Mouse (Mus musculus) brown adipose tissue, adult 24 weeks (tissue): Measurements from ENCODE around the gene Psmc5. TPM values are rescaled to one million over a fixed set of nuclear protein-coding genes. Genes with fewer than 3 reads are reported as not detected.

ENCODE experiments used
- H3K27ac ChIP-seq: fragments of 200-500 bp; replicated peaks from 2 replicates; pipeline ENCODE4 v1.5.1; 2012; ENCODE audit warnings: low read depth, mild to moderate bottlenecking, low read length
- H3K4me1 ChIP-seq: fragments of 200-500 bp; 2 replicates; pipeline ENCODE4 v1.6.1; 2012; ENCODE audit warnings: low read length, mixed read lengths; ENCODE audit not compliant: control insufficient read depth, insufficient read depth, insufficient read length
- H3K4me3 ChIP-seq: fragments of 200-500 bp; 2 replicates; pipeline ENCODE4 v1.5.1; 2012; ENCODE audit warnings: low read depth, mild to moderate bottlenecking, low read length, moderate library complexity; ENCODE audit not compliant: insufficient read depth
- polyA plus RNA-seq: library from polyadenylated mRNA; stranded (reverse); fragments of >200 nt; gene quantifications from 2 replicates; pipeline ENCODE4 v1.2.4, GENCODE M21; 2012; ENCODE audit not compliant: missing spikeins, insufficient read depth, insufficient read length

Psmc5 gene
- polyA plus RNA-seq, 1 experiment = 116 TPM

DNA sequence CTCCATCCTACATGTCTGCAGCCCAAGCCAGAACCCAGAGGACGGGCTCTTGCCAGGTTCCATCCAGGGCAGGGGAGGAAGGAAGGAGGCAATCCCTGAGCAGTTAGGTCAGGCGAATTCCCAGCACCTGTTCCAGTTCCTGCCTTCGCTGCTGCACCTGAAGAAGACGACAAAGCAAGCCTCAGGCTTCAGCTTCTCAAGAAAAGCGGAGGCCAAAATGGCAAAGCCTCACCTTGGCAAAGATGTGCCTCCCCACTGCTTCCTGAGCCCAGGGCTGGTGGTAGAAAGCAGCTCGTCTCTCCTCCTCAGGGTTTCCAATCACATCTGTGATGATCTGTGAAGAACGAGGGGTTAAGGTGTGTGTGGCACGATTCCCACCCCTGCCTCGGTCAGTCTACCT, 8.0 kb downstream of the Psmc5 start:
- no peak overlapping the region for H3K27ac ChIP-seq
- H3K4me1 ChIP-seq = peaks cover 10% of the 10 kb centered on the region

DNA sequence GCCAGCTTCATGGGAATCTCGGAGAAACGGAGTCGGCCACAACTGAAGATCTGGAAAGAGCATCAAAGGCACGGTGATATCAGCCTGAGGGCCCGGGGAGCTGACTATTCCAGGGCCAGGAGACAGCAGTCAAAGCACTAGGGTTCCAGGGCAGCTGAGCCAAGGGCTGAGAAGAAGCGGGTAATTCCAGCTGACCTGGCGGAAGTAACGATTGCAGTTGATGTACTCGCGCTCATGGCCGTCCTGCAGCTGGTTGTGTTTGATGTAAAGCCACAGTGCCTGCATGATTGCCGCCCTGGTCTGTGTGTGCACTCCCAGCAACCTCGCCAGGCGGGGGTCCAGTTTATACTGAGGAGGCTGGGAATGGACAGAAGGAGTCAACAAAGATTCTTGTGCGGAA, 9.0 kb downstream of the Psmc5 start:
- Histone ChIP-seq H3K4me3 (no peak overlapping the region), H3K27ac (no peak overlapping the region), H3K4me1 (peaks cover 17% of the 10 kb centered on the region)

More for the DNA sequence above, 8.0 kb downstream of the Psmc5 start:
- no peak overlapping the region for H3K4me3 ChIP-seq

DNA sequence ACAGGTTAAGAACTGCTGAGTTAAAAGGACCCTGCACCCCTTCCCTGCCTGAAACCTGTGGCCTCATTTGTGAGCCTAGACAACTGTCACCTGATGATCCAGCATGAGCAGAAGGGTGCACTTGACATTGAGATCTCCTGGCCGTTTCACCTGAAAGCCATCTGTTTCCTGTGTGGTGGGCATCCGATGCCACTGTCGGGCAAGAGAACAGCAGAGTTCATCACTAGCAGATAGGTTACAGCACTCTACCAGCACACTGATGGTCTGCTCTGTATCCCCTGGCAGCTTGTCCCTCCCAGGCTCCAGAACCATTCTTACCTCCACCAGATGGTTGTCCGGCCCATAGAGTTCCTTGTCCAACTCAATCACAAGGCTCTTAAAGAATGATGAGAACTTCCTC, 9.6 kb downstream of the Psmc5 start:
- no peak overlapping the region for H3K4me3 ChIP-seq
- peaks cover 22% of the 10 kb centered on the region for H3K4me1 ChIP-seq
- H3K27ac ChIP-seq = no peak overlapping the region

- H3K27ac ChIP-seq = no peak overlapping the region
- no peak overlapping the region for H3K4me3 ChIP-seq
- peaks cover 27% of the 10 kb centered on the region for H3K4me1 ChIP-seq
These were observed 10.5 kb downstream of the Psmc5 start for GRCm38 (mm10) chr11:106266431-106266830.

DNA sequence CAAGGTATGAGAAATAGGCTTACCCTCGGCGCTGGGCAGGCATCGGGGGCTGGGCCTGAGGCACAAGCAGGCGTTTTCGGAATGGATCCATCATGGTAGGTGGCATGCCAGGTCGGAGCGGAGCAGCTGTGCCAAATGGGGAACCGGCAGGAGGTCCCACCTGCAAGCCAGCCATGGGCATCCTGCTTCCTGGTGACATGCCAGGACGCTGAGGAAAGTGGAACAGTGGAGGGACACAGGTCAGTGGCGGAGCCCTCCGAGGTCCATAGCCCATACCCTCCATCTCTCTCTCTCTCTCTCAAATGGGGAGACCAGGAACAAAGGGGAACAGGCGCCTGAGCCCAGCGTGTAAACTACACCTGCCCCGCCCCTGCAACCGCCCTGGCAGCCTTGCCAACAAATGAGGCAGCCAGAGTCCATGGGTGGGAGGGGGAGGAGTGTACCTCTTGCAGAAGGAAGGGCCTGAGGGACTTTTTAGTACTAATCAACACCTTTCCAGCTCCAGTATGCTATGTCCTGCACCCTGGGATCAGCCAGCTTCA, 11.4 kb downstream of the Psmc5 start:
- H3K4me3 ChIP-seq = no peak overlapping the region
- H3K27ac ChIP-seq = no peak overlapping the region
- peaks cover 29% of the 10 kb centered on the region for H3K4me1 ChIP-seq

GRCm38 (mm10) chr11:106267871-106268270, 11.9 kb downstream of the Psmc5 start:
- no peak overlapping the region for H3K27ac ChIP-seq
- no peak overlapping the region for H3K4me3 ChIP-seq

DNA sequence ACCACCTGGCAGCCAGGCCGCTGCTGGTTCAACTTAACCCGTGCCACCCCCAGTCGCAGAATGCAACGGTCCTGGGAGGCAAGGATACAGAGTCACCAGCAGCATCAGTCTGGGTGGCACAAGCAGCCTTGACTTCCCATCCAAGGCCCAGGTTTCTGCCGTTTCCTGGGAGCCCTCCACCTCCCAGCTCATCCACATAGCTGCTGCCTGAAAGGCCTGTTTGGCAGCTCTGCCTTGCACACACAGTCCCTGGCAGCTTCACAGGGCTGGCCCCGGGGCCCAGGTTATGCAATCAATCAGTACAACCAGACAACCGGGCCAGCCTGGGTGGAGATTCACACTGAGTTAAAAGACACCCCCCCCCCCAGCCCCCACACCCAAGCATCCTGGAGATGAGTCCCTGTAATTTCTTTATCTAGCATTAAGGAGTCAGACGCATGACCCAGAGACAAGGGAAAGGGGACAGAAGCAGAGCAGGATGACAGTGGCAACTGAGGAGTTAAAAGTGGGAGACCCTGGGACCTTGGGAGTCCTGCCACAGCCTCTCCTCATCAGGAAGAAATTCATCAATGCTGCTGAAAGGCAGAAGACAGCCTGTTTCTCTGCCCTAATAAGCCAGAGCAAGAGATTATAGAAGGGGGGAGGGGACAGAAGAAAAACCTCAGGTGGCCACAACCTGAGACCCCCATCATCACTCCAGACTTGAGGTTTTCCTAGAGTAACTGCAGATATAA, 12.5 kb downstream of the Psmc5 start:
- Histone ChIP-seq H3K4me3 (no peak overlapping the region), H3K27ac (peak overlapping the region; percentile 51), H3K4me1 (peaks cover 29% of the 10 kb centered on the region)

More at GRCm38 (mm10) chr11:106267871-106268270, 11.9 kb downstream of the Psmc5 start:
- peaks cover 29% of the 10 kb centered on the region for H3K4me1 ChIP-seq

DNA sequence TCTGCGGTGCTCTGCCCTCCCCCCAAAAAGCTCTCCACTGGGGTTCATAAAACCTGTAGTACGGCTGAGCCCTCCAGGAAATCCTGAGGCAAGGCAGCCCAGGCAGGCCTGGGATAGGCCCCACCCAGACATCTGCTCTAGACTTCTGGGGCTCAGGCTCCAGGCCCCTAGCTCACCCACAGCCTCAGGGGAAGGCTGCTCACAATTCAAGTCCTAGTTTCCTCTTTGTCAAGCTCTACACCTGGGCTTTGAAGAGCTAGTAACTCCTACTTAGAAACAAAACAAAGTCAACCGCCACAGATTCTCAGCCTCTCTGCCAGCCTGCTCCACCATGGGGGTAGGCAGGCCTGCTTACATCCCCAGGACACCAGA, 13.1 kb downstream of the Psmc5 start:
- no peak overlapping the region for H3K4me3 ChIP-seq
- H3K27ac ChIP-seq = peak overlapping the region; percentile 51
- peaks cover 29% of the 10 kb centered on the region for H3K4me1 ChIP-seq

GRCm38 (mm10) chr11:106271131-106271793, 15.3 kb downstream of the Psmc5 start:
- H3K4me1 ChIP-seq = peaks cover 29% of the 10 kb centered on the region
- H3K27ac ChIP-seq = peak overlapping the region; percentile 91
- peak overlapping the region; percentile 93 for H3K4me3 ChIP-seq

DNA sequence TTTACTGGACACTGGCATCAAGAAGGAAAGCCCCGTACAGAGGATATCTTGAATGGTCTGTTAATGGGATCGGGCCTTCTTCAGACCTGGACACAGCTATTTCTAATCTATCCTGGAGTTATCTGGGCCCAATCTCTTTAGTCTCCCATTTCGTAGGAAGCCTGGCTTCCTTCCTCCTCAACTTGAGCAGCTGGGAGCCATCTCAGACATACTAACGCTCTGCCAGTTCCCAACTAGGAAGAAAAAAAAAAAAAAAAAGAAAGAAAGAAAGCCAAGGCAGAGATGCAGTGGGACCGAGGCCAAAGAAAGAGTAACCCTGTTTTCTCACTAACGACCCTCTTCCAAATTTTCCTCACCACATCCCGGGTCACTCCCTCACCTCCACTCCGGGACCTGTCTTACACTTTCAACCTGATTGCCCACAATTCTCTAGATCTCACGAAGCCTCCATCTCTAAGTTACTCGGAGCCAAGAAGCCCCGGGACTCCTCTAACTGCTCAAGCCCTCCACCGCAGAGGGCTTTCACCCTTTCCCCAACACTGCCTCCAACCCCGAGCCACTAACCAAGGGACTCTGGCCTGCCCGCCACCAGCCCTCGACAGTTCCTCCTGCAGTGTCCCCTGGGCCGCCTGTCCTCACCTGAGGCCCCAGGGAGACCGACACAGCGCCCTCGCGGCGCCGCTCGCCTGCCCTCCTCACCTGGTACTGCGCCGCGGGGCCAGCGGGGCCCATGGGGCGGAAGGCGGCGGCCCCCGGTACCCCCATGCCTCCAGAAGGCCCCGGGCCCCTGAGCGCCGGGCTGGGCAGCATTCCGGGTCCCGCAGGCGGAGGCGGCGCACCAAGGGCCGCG, 16.1 kb downstream of the Psmc5 start:
- H3K4me3 ChIP-seq = peak overlapping the region; percentile 93
- H3K4me1 ChIP-seq = peaks cover 29% of the 10 kb centered on the region
- H3K27ac ChIP-seq = peak overlapping the region; percentile 91

- peak within 1 kb of the TSS; percentile 91 for H3K27ac ChIP-seq
- peak within 1 kb of the TSS; percentile 93 for H3K4me3 ChIP-seq
- peaks cover 22% of the 10 kb centered on the region for H3K4me1 ChIP-seq
These were observed 16.8 kb downstream of the Psmc5 start, which contains the start of gene Smarcd2 for GRCm38 (mm10) chr11:106272644-106273310. Smarcd2 (minus strand) TSS chr11:106272972.

- Histone ChIP-seq H3K4me3 (peak overlapping the region; percentile 65), H3K27ac (peak overlapping the region; percentile 80), H3K4me1 (peaks cover 21% of the 10 kb centered on the region)
These were observed 17.3 kb downstream of the Psmc5 start for GRCm38 (mm10) chr11:106273311-106273684.

DNA sequence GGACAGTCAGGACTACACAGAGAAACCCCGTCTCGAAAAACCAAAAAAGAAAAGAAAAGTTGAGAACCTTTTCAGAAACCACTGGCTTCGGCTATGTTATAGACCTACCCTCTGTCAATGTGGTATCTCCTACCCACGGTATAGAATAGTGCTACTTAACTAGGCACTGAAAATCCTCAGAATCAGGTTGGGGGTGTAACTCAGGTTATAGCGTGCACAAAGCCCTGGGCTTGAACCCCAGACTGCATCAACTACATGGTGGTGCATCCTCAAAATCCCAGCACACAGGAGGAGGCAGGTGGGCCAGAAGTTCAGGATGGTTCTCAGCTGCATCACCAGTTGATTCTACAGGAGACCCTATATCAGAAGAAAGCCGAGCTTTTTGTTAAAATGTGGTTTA, 17.9 kb downstream of the Psmc5 start:
- H3K27ac ChIP-seq = no peak overlapping the region
- peaks cover 20% of the 10 kb centered on the region for H3K4me1 ChIP-seq
- peak overlapping the region; percentile 65; the same call in 1 of the 2 replicates for H3K4me3 ChIP-seq

GRCm38 (mm10) chr11:106274374-106274773, 18.4 kb downstream of the Psmc5 start:
- no peak overlapping the region for H3K27ac ChIP-seq

More at GRCm38 (mm10) chr11:106274374-106274773, 18.4 kb downstream of the Psmc5 start:
- Histone ChIP-seq H3K4me3 (no peak overlapping the region), H3K4me1 (peaks cover 15% of the 10 kb centered on the region)
